8 mouse cellular contexts compared by ENCODE assay signal in genomic region chr12:16589966-16590365, GRCm38 (mm10). TPM values are rescaled to one million over a fixed set of nuclear protein-coding genes. Genes with fewer than 3 reads are reported as not detected.
DNase-seq lines count a peak whose midpoint lies in the region; ATAC-seq and TF ChIP-seq lines count a peak whose summit lies in the region.

No protein-coding gene starts in this region.

- H3K27ac ChIP-seq in liver, adult 2 months (replicated peaks; ENCODE audit: insufficient read depth, low read depth, low read length), result peak overlapping the region; percentile 91
- peak overlapping the region; percentile 92 for H3K27ac ChIP-seq in hindbrain, embryonic 10.5 days
- H3K27ac ChIP-seq in liver, embryonic 15.5 days (replicated peaks), result no peak overlapping the region; the same call in 1 of the 2 replicates
- no peak overlapping the region for H3K27ac ChIP-seq in stomach, embryonic 15.5 days

- H3K9me3 ChIP-seq in hindbrain, embryonic 10.5 days, result no peaks in the 10 kb centered on the region
- H3K9me3 ChIP-seq in liver, embryonic 15.5 days (replicated peaks), result no peaks in the 10 kb centered on the region
- H3K9me3 ChIP-seq in stomach, embryonic 15.5 days, result no peaks in the 10 kb centered on the region

- peaks cover 17% of the 10 kb centered on the region for H3K36me3 ChIP-seq in liver, adult 2 months (ENCODE audit: control insufficient read depth, insufficient read depth, low read length)
- H3K36me3 ChIP-seq in hindbrain, embryonic 10.5 days, result no peaks in the 10 kb centered on the region
- no peaks in the 10 kb centered on the region for H3K36me3 ChIP-seq in liver, embryonic 15.5 days (replicated peaks)
- no peaks in the 10 kb centered on the region for H3K36me3 ChIP-seq in stomach, embryonic 15.5 days

- ATAC-seq in liver, embryonic 15.5 days (ENCODE audit: insufficient read depth), result no peak
- no peak; the same call in 1 of the 2 replicates for ATAC-seq in stomach, embryonic 15.5 days (ENCODE audit: insufficient read depth, low FRiP score, low read depth)

- H3K4me3 ChIP-seq in liver, adult 2 months (ENCODE audit: insufficient read depth, low read depth, low read length), result peak overlapping the region; percentile 42; the same call in 1 of the 2 replicates
- peak overlapping the region; percentile 85 for H3K4me3 ChIP-seq in hindbrain, embryonic 10.5 days
- H3K4me3 ChIP-seq in liver, embryonic 15.5 days (replicated peaks), result peak overlapping the region; percentile 74
- H3K4me3 ChIP-seq in stomach, embryonic 15.5 days (replicated peaks), result no peak overlapping the region; the same call in 1 of the 2 replicates

- H3K9ac ChIP-seq in liver, adult 2 months (ENCODE audit: low read depth, low read length), result peak overlapping the region; percentile 67; the same call in 1 of the 2 replicates
- no peak overlapping the region for H3K9ac ChIP-seq in liver, embryonic 15.5 days
- no peak overlapping the region for H3K9ac ChIP-seq in stomach, embryonic 15.5 days

- no peaks in the 10 kb centered on the region for H3K27me3 ChIP-seq in liver, adult 2 months (ENCODE audit: control insufficient read depth, insufficient read depth, low read length)
- H3K27me3 ChIP-seq in hindbrain, embryonic 10.5 days (ENCODE audit: insufficient read depth, poor library complexity, severe bottlenecking), result peaks cover 8% of the 10 kb centered on the region; the same call in 1 of the 2 replicates
- no peaks in the 10 kb centered on the region for H3K27me3 ChIP-seq in liver, embryonic 15.5 days
- no peaks in the 10 kb centered on the region for H3K27me3 ChIP-seq in stomach, embryonic 15.5 days (replicated peaks)

- TF ChIP-seq POLR2A in liver, adult 2 months (IDR thresholded peaks at IDR 0.05; ENCODE audit: extremely low read depth, insufficient read depth, low read length), result no peak

- DNase-seq in liver, adult 2 months (ENCODE audit: extremely low read depth, low read depth, low spot score), result peak; percentile 72
- DNase-seq in liver, result no peak
- DNase-seq in hindbrain, embryonic 10.5 days (ENCODE audit: low spot score), result no peak
- no peak for DNase-seq in right cerebral cortex, postnatal 14 days
- no peak for DNase-seq in cerebellum, postnatal 4 days (ENCODE audit: low spot score in 2 of 2)
- DNase-seq in urinary bladder, postnatal 4 days (ENCODE audit: low spot score in 2 of 2), result no peak

- peak overlapping the region; percentile 96 for H3K4me2 ChIP-seq in liver, embryonic 15.5 days
- peak overlapping the region; percentile 94 for H3K4me2 ChIP-seq in stomach, embryonic 15.5 days

- peaks cover 10% of the 10 kb centered on the region for H3K4me1 ChIP-seq in liver, adult 2 months (ENCODE audit: control insufficient read depth, insufficient read depth, low read length)
- peaks cover 68% of the 10 kb centered on the region for H3K4me1 ChIP-seq in hindbrain, embryonic 10.5 days (replicated peaks)
- H3K4me1 ChIP-seq in liver, embryonic 15.5 days (replicated peaks), result peaks cover 73% of the 10 kb centered on the region
- H3K4me1 ChIP-seq in stomach, embryonic 15.5 days, result peaks cover 36% of the 10 kb centered on the region

- H3K79me2 ChIP-seq in liver, adult 2 months (ENCODE audit: control insufficient read depth, insufficient read depth, low read length), result peaks cover 40% of the 10 kb centered on the region

- WGBS in liver, adult 2 months, result 10% methylated on average over 4 of the region's 4 CpGs
- WGBS in hindbrain, embryonic 10.5 days, result 22% methylated on average over 4 of the region's 4 CpGs
- WGBS in liver, embryonic 15.5 days (ENCODE audit: insufficient replicate concordance), result 23% methylated on average over 4 of the region's 4 CpGs
- 11% methylated on average over 4 of the region's 4 CpGs for WGBS in stomach, embryonic 15.5 days

- no peak for TF ChIP-seq CTCF in liver, adult 2 months (IDR thresholded peaks at IDR 0.05; ENCODE audit: low read depth, low read length)

RNA-seq across cellular contexts. Expression of gene Lpin1, which starts 20.8 kb away (rescaled TPM):
- total RNA-seq in liver, adult 2 months (2014; rRNA removed), result 85.8 and 118 TPM in 2 replicates
- 11.9 and 19.8 TPM in 2 replicates for polyA plus RNA-seq in liver, adult 2 months (2012; rRNA removed)
- polyA plus RNA-seq in hindbrain, embryonic 10.5 days (2016; fragmentation: Nextera tagmentation; extraction: Ambion mirVana), result 6.4 and 10.6 TPM in 2 replicates
- polyA plus RNA-seq in liver, embryonic 15.5 days (2015; fragmentation: Nextera tagmentation; extraction: Ambion mirVana), result 7.9 and 9.4 TPM in 2 replicates
- polyA plus RNA-seq in stomach, embryonic 15.5 days (2015; fragmentation: Nextera tagmentation; extraction: Ambion mirVana), result 5.3 and 6.2 TPM in 2 replicates

Comparison
In these comparisons a context has a peak if more than half of its experiments do, and no peak if none do; other contexts are left out.
1. H3K27ac ChIP-seq: peak in liver, adult 2 months (single experiment) and hindbrain, embryonic 10.5 days (single experiment); none in liver, embryonic 15.5 days (single experiment) and stomach, embryonic 15.5 days (single experiment).